ENCODE assay signal across 16 mouse cellular contexts in the genomic region with DNA sequence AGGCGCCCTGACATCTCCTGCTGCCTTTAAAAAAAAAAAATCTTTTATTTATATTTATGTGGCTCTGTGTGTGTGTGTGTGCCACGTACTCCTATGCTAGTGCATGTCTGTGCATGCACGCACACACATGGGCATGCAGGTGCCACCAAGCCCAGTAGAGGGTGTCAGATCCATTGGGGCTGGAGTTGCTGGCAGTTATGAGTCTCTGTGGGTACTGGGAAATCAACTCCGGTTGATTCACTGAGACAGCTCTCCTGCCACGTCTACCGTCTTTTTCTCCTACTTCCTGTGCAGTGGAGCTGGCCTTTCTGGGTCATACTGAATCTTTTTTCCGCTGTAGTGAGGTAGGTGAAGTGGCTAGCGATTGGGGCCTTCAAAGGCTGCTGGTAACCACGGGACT. TPM values are rescaled to one million over a fixed set of nuclear protein-coding genes. Genes with fewer than 3 reads are reported as not detected.
DNase-seq lines count a peak whose midpoint lies in the region; ATAC-seq and TF ChIP-seq lines count a peak whose summit lies in the region.
"Had no signal": no experiment of that assay in that cellular context is flagged by ENCODE, and none has a peak within 500 bp of the region (broad histone marks: within the 10 kb centered on the region; RNA-seq: fewer than 3 reads in every experiment).

No protein-coding gene starts in this region.

- no peak for TF ChIP-seq EP300 in lung, postnatal 0 days (IDR thresholded peaks at IDR 0.05)

- no peaks in the 10 kb centered on the region for H3K36me3 ChIP-seq in lung, postnatal 0 days (ENCODE audit: insufficient read depth, low read length)
- H3K36me3 ChIP-seq: embryonic facial prominence, embryonic 12.5 days; heart, embryonic 13.5 days; limb, embryonic 12.5 days had no signal

- no peak for ATAC-seq in lung, postnatal 0 days
- ATAC-seq in common myeloid progenitor, adult 5-6 weeks (replicated peaks; ENCODE audit: low read depth, poor library complexity, severe bottlenecking): peak; percentile 60; the same call in 1 of the 2 replicates
- ATAC-seq: forebrain, embryonic 16.5 days; Patski had no signal

- WGBS in lung, postnatal 0 days: 68% methylated on average over 9 of the region's 9 CpGs

- no peaks in the 10 kb centered on the region for H3K9me3 ChIP-seq in lung, postnatal 0 days (ENCODE audit: low read length)
- H3K9me3 ChIP-seq: embryonic facial prominence, embryonic 12.5 days; heart, embryonic 13.5 days; limb, embryonic 12.5 days had no signal

- DNase-seq in gastrocnemius, adult 2 months: no peak
- DNase-seq in gastrocnemius, postnatal 4 days (ENCODE audit: low spot score in 2 of 2): no peak
- no peak for DNase-seq in lung, postnatal 0 days (ENCODE audit: low spot score)
- DNase-seq in lung, postnatal 25 days (ENCODE audit: low spot score): no peak
- peak; percentile 53 to 57 for DNase-seq in thymus, postnatal 10 days (ENCODE audit: low spot score in 2 of 2)
- no peak for DNase-seq in left cerebral cortex, postnatal 25 days (ENCODE audit: low spot score in 2 of 2)
- DNase-seq in frontal cortex, postnatal 36 days (ENCODE audit: low spot score in 2 of 2): no peak
- DNase-seq: adrenal gland, postnatal 36 days; cerebellum, adult 2 months; lung, postnatal 14 days had no signal

- H3K27me3 ChIP-seq in lung, postnatal 0 days (replicated peaks; ENCODE audit: insufficient read depth, low read length): no peaks in the 10 kb centered on the region
- H3K27me3 ChIP-seq: embryonic facial prominence, embryonic 12.5 days; limb, embryonic 12.5 days; Patski had no signal

- intact Hi-C loops in gastrocnemius, adult 2 months (cut with DNase I): loop anchor here (5.0 kb wide), 1 partner anchor 333 kb away; no protein-coding TSS in a partner anchor
- intact Hi-C loops in left cerebral cortex, postnatal 25 days (cut with DNase I): loop anchor here (5.0 kb wide), 1 partner anchor 348 kb away; no protein-coding TSS in a partner anchor

- no peaks in the 10 kb centered on the region; the same call in 1 of the 2 replicates for H3K4me1 ChIP-seq in lung, postnatal 0 days (ENCODE audit: insufficient read depth, low read depth, low read length)
- H3K4me1 ChIP-seq: limb, embryonic 12.5 days had no signal

- no peak overlapping the region for H3K27ac ChIP-seq in gastrocnemius, adult 2 months
- no peak overlapping the region for H3K27ac ChIP-seq in lung, postnatal 0 days (ENCODE audit: low read length)
- H3K27ac ChIP-seq: embryonic facial prominence, embryonic 12.5 days; heart, embryonic 13.5 days; limb, embryonic 12.5 days had no signal

- no peak overlapping the region for H3K4me3 ChIP-seq in gastrocnemius, adult 2 months
- no peak overlapping the region for H3K4me3 ChIP-seq in lung, postnatal 0 days (ENCODE audit: low read depth, low read length)
- H3K4me3 ChIP-seq: embryonic facial prominence, embryonic 12.5 days; heart, embryonic 13.5 days; limb, embryonic 12.5 days had no signal

- H3K9ac ChIP-seq in lung, postnatal 0 days (replicated peaks; ENCODE audit: low read depth): no peak overlapping the region
- H3K9ac ChIP-seq: embryonic facial prominence, embryonic 12.5 days; heart, embryonic 13.5 days had no signal

- TF ChIP-seq CTCF in gastrocnemius, adult 2 months (IDR thresholded peaks at IDR 0.05): peak; percentile 16; the same call in 1 of the 2 replicates
- peak; percentile 53 for TF ChIP-seq CTCF in lung, postnatal 0 days (IDR thresholded peaks at IDR 0.05)

- H3K4me2 ChIP-seq in lung, postnatal 0 days (replicated peaks; ENCODE audit: low read depth, low read length): no peak overlapping the region
- H3K4me2 ChIP-seq: embryonic facial prominence, embryonic 12.5 days; heart, embryonic 13.5 days; limb, embryonic 12.5 days had no signal

RNA-seq across cellular contexts. Expression of gene Rgs10, which starts 58.8 kb away (rescaled TPM):
- total RNA-seq in gastrocnemius, adult 2 months (2021): 1 to 10 TPM; 2.0 to 4.8 TPM
- 10 to 100 TPM; 14.5 to 18.2 TPM for total RNA-seq in gastrocnemius, postnatal 4 days (2021)
- 38.7 and 43.1 TPM in 2 replicates for polyA plus RNA-seq in lung, postnatal 0 days (2015; fragmentation: Nextera tagmentation; extraction: Ambion mirVana)
- total RNA-seq in common myeloid progenitor, adult 5-6 weeks (2017): 92.0 and 99.6 TPM in 2 replicates
- total RNA-seq in left cerebral cortex, postnatal 25 days (2021): 10 to 100 TPM; 45.2 to 55.3 TPM

Comparison
In these comparisons a context has a peak if more than half of its experiments do, and no peak if none do; other contexts are left out.
1. DNase-seq: peak in thymus, postnatal 10 days (2 of 2); none in gastrocnemius, adult 2 months (single experiment), gastrocnemius, postnatal 4 days (0 of 2), lung, postnatal 0 days (single experiment), lung, postnatal 25 days (single experiment), left cerebral cortex, postnatal 25 days (0 of 2) and frontal cortex, postnatal 36 days (0 of 2).